Mouse (Mus musculus) heart, adult 11 months (tissue): ENCODE data around the gene C330007P06Rik.
A peak's percentile ranks its signal among the peaks of the same experiment; 100 is the strongest.

Experiments
- DNase-seq: peaks from one replicate; pipeline ENCODE4 v3.0.0; 2022

Gene C330007P06Rik

DNA sequence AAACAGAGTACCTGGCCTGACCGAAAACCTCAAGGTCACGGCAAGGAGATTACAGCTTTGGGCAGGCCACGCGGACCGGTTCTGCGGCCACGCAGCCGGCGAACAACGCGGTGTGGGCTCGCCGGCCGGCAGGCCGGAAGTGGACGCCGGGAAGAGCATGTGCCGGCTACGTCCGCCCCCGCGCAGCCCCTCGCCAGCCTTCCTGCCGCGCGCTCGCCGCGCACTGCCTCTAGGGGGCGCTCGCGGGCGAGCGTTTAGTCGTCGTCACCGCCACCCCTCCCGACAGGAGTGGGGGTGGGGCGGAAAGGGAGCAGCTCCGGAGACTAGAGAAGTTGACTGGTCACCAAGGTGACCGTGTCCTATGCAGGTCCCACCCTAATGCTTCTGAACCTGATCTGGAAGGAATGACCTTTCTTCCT is 77.7 kb downstream of the C330007P06Rik start:
- peak; percentile 98 for DNase-seq

DNA sequence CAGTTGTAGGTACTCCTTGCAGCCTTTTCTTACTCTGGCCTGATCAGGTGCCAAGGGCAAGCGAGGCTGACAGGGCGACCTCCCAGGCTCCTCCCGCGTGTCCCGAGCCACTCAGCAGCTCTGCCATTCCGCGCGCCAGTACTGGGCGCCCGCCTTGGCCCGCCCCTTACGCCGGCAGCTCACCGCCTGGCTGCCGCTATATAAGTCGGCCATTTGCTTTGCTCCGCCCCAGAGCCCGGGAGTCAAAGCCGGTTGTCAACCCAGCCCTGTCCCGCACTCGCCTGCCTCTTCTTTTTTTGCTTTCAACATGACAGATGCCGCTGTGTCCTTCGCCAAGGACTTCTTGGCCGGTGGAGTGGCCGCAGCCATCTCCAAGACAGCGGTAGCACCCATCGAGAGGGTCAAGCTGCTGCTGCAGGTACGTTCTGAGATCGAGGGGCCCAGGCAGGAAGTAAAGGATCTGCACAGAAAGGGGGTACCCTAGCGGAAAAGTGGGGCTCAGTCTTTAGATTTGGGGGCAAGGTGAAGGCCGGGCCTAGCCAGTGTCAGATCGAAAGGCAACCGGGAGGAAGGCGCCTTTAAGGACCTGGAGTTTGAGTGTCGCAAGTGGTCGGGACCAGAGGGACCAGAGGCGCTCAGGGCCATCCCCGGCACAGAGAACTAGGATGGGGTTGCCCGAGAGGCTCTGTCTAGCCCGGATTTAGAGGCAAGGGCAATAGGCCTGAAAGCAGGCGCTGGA is 78.3 kb downstream of the C330007P06Rik start, which contains the start of gene Slc25a5:
TSS of gene Slc25a5 (plus strand) at position 228 of the 739 bp plus-strand sequence.
- DNase-seq, result peak; percentile 99

DNA sequence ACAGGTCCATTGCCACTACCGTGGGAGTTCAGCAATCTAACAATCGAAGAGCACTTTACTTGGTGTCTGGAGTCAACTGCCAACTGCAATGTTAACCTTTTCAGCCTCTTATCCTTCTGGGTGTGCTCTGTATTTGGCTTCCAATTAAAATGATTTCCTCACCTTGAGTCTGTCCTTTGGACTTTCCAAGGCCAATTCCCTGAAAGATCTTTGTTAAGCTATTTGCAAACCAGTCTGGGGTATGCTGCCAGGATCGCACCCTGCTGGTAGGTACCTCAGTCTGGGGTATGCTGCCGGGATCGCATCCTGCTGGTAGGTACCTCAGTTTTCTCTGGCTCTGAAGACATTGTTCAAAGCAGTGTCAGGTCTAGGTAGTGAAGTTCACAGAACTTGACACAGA is 79.3 kb downstream of the C330007P06Rik start:
- no peak for DNase-seq

DNA sequence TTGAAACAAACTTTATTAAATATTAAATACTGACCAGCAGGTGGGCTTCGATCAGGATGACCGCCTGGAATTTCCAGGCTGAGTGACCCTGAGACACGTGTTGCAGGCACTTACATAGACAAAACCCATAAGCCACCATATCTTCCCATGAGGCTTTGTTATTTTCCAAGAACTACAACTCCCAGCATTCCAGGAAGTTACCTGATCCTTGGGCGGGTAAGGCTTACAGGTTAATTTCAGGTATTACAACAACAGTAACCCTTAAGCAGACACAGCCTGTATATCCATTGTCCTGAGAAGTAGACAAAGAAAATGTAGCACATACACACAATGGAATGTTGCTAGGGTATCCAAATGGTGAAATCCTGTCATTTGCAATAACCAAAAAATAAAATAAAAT is 84.6 kb downstream of the C330007P06Rik start:
- no peak for DNase-seq

DNA sequence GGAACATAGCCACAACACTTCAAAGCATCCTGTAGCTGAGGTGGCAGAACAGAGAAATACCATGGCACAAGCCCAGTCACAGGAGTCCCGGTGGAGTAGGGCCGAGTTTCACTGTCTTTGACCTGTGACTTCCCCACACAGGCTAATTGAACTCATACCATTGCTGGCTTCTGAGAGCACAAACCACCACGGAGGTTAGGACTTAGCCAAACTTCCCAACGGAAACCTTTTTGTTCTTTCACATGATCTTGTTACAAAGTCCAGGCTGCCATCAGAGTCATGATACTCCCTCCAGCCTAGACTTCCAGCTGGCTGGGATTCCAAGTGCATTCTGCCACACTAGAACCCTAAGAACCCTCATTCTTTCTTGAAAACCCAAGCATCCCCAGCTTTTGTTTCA is 96.2 kb downstream of the C330007P06Rik start:
- peak; percentile 17 for DNase-seq

DNA sequence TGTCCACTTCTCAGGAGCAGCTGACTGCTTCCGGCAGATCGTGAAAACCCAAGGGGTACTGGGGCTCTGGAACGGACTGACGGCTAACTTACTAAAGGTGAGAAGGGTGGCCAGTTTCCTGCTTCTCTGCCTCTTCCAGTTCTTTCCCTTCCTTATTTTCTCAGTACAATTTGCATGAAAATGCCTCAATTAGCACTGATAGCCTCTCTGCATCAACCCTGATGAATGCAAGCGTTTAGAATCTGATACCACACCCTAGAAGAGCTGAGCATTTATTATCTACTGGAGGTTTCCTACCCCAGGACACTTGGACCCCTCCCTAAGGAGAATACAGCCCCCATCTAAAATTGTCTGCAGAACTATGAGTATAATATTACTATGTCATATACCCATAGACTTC is 98.4 kb downstream of the C330007P06Rik start:
- no peak for DNase-seq
